17 mouse cellular contexts compared by ENCODE assay signal in genomic region chr5:17698905-17699304, GRCm38 (mm10).
"Had no signal": no experiment of that assay in that cellular context is flagged by ENCODE, and none has a peak within 500 bp of the region (broad histone marks: within the 10 kb centered on the region; RNA-seq: fewer than 3 reads in every experiment).

No protein-coding gene starts in this region.

- ATAC-seq: liver, postnatal 0 days; lung, postnatal 0 days; midbrain, embryonic 15.5 days had no signal

- H3K9me3 ChIP-seq: kidney, embryonic 15.5 days; midbrain, embryonic 12.5 days; midbrain, embryonic 15.5 days; neural tube, embryonic 12.5 days; neural tube, embryonic 15.5 days had no signal

- H3K27ac ChIP-seq: kidney, embryonic 15.5 days; liver, embryonic 14.5 days; macrophage; midbrain, embryonic 12.5 days; midbrain, embryonic 15.5 days; neural tube, embryonic 12.5 days; neural tube, embryonic 15.5 days had no signal

- H3K27me3 ChIP-seq: kidney, embryonic 15.5 days; midbrain, embryonic 12.5 days; midbrain, embryonic 15.5 days; neural tube, embryonic 12.5 days; neural tube, embryonic 15.5 days had no signal

- H3K4me2 ChIP-seq: kidney, embryonic 15.5 days; liver, embryonic 11.5 days; lung, embryonic 14.5 days; midbrain, embryonic 12.5 days; midbrain, embryonic 15.5 days; neural tube, embryonic 12.5 days; neural tube, embryonic 15.5 days had no signal

- H3K4me3 ChIP-seq: kidney, embryonic 15.5 days; midbrain, embryonic 12.5 days; midbrain, embryonic 15.5 days; neural tube, embryonic 12.5 days; neural tube, embryonic 15.5 days had no signal

- DNase-seq: kidney, adult 11 months; kidney, adult 8-10 months; kidney, postnatal 10 days; kidney, postnatal 4 days; liver, postnatal 0 days; lung, embryonic 14.5 days; thymus, adult 18-20 months; thymus, postnatal 36 days had no signal

- H3K9ac ChIP-seq: kidney, embryonic 15.5 days; liver, embryonic 14.5 days; liver, postnatal 0 days; lung, embryonic 14.5 days; midbrain, embryonic 12.5 days; midbrain, embryonic 15.5 days; neural tube, embryonic 12.5 days; neural tube, embryonic 15.5 days had no signal

- H3K4me1 ChIP-seq: kidney, embryonic 15.5 days; midbrain, embryonic 12.5 days; midbrain, embryonic 15.5 days; neural tube, embryonic 12.5 days; neural tube, embryonic 15.5 days had no signal

- H3K36me3 ChIP-seq: midbrain, embryonic 12.5 days; midbrain, embryonic 15.5 days; neural tube, embryonic 12.5 days; neural tube, embryonic 15.5 days had no signal
